Mouse (Mus musculus): ENCODE results near the gene Actr5. TPM values are rescaled to one million over a fixed set of nuclear protein-coding genes. Genes with fewer than 3 reads are reported as not detected.

The Actr5 gene
- polyA plus RNA-seq, 1 experiment from 2014 or later: 8.7 TPM

DNA sequence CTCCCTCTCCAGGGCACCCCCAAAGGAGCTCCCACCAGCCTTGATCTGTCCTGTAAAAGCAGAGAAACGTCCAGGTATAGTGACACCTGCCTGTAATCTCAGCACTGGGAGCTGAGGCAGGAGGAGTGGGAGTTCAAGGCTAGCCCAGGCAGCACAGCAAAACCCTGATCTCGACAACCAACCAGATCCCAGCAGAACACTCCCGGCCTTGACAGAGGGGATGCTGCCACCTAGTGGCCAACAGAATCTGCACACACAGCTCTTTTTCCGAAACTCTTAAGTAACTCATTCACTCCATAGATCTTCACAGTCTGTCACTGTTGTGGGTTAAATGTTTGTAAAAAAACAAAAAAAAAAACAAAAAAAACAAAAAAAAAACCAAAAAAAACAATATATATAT, 28.3 kb downstream of the Actr5 start:
- H3K4me3 ChIP-seq (replicated peaks): no peak overlapping the region
- no peaks in the 10 kb centered on the region for H3K9me3 ChIP-seq
- H3K9ac ChIP-seq: no peak overlapping the region
- no peaks in the 10 kb centered on the region for H3K27me3 ChIP-seq (replicated peaks)
- H3K4me1 ChIP-seq: 0 out of 2 replicates have a peak, but pooled peaks cover under 1% of the 10 kb centered on the region
- no peaks in the 10 kb centered on the region for H3K36me3 ChIP-seq
- ATAC-seq (ENCODE audit: insufficient read depth, low FRiP score, low read depth): no peak
- 8% methylated on average over 4 of the region's 4 CpGs for WGBS
- no peak overlapping the region for H3K27ac ChIP-seq
- H3K4me2 ChIP-seq: no peak overlapping the region

DNA sequence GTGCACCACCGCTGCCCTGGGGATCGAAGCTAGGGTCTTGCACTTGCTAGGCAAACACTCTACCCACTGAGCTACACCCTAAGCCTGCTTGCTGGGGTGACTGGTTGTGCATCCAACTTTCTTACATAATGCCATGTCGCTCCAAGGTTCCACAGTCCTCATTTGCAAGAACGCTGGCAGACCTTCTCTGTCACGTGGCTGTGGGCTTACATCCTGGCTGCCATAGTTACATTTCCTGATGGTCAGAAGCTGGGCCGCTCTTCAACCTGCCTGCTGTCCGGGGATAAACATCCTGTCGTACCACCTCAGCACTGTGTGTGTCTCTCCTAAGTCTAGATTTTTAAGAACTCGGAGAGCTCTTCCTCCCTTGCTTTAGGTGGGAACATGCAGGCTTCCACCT, 30.0 kb downstream of the Actr5 start:
- Histone ChIP-seq H3K9ac (no peak overlapping the region), H3K4me1 (0 out of 2 replicates have a peak, but pooled peaks cover 7% of the 10 kb centered on the region), H3K4me3 (replicated peaks) (no peak overlapping the region), H3K9me3 (no peaks in the 10 kb centered on the region), H3K27me3 (replicated peaks) (no peaks in the 10 kb centered on the region), H3K27ac (no peak overlapping the region), H3K4me2 (no peak overlapping the region), H3K36me3 (no peaks in the 10 kb centered on the region)
- no peak for ATAC-seq (ENCODE audit: insufficient read depth, low FRiP score, low read depth)
- 74% methylated on average over 9 of the region's 9 CpGs for WGBS

DNA sequence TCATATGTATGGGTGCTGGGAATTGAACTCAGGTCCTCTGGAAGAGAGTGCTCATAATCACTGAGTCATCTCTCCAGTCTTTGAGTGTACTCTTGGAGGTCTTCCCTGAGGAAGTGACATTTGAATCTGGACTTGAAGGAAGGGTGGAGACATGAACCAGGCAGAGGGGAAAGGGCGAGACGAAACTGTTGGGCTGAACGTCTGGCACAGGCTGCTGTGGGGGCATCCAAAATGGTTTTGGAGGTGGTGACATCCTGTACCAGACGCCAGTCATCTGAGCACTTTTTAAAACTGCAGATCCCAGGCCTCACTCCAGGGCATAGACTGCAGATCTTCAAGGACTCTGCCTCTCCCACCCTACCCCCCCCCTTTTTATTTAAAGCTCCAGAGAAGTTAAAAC, 31.1 kb downstream of the Actr5 start:
- H3K36me3 ChIP-seq: no peaks in the 10 kb centered on the region
- no peak for ATAC-seq (ENCODE audit: insufficient read depth, low FRiP score, low read depth)
- no peak overlapping the region for H3K27ac ChIP-seq
- no peak overlapping the region for H3K9ac ChIP-seq
- no peaks in the 10 kb centered on the region for H3K27me3 ChIP-seq (replicated peaks)
- H3K9me3 ChIP-seq: no peaks in the 10 kb centered on the region
- no peak overlapping the region for H3K4me3 ChIP-seq (replicated peaks)
- 77% methylated on average over 4 of the region's 4 CpGs for WGBS
- H3K4me1 ChIP-seq: 0 out of 2 replicates have a peak, but pooled peaks cover 7% of the 10 kb centered on the region
- H3K4me2 ChIP-seq: no peak overlapping the region

DNA sequence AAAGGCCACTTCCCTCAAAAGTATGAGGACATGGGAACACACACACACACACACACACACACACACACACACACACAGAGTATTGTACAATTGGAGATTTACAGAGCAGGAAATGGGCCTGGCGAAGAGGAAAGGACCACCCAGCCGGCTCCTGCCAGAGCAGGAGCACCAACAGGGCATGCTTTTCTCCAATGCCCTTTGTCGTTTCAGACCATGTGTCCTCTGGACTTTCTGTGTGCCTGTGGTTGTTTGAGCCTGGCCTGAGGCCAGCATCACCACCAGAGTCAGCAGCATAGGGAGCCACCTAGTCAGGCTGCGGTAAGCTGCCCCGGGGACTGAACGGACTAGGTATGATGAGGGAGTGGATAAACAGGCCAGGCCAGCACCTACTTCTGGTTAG, 34.1 kb downstream of the Actr5 start:
- Histone ChIP-seq H3K36me3 (no peaks in the 10 kb centered on the region), H3K27ac (peak overlapping the region; percentile 59; the same call in 1 of the 2 replicates), H3K27me3 (replicated peaks) (no peaks in the 10 kb centered on the region), H3K4me2 (no peak overlapping the region), H3K9me3 (no peaks in the 10 kb centered on the region), H3K4me3 (replicated peaks) (no peak overlapping the region), H3K9ac (no peak overlapping the region), H3K4me1 (0 out of 2 replicates have a peak, but pooled peaks cover 7% of the 10 kb centered on the region)
- WGBS: 29% methylated on average over 6 of the region's 6 CpGs
- ATAC-seq (ENCODE audit: insufficient read depth, low FRiP score, low read depth): peak; percentile 68; the same call in 1 of the 2 replicates

DNA sequence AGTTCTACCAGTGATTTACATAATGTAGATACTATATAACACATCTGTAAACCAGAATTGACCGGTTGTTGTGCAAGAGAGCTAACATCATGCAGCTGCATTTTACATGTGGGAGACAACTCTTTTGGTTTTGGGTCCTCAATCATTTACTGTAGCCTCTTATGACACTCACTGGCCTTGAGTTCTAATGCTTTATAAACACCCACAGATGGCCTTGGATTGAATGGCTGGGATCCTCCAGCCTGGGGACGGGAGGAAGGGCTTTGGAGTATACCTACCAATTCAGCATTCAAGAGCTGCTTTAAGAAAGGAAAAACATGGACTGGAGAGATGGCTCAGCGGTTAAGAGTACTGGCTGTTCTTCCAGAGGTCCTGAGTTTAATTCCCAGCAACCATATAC, 34.7 kb downstream of the Actr5 start:
- H3K36me3 ChIP-seq: no peaks in the 10 kb centered on the region
- no peak overlapping the region for H3K4me2 ChIP-seq
- 57% methylated on average over 3 of the region's 3 CpGs for WGBS
- H3K9ac ChIP-seq: no peak overlapping the region
- ATAC-seq (ENCODE audit: insufficient read depth, low FRiP score, low read depth): no peak
- H3K27ac ChIP-seq: no peak overlapping the region
- H3K9me3 ChIP-seq: no peaks in the 10 kb centered on the region
- H3K27me3 ChIP-seq (replicated peaks): no peaks in the 10 kb centered on the region
- H3K4me3 ChIP-seq (replicated peaks): no peak overlapping the region
- H3K4me1 ChIP-seq: 0 out of 2 replicates have a peak, but pooled peaks cover 7% of the 10 kb centered on the region

DNA sequence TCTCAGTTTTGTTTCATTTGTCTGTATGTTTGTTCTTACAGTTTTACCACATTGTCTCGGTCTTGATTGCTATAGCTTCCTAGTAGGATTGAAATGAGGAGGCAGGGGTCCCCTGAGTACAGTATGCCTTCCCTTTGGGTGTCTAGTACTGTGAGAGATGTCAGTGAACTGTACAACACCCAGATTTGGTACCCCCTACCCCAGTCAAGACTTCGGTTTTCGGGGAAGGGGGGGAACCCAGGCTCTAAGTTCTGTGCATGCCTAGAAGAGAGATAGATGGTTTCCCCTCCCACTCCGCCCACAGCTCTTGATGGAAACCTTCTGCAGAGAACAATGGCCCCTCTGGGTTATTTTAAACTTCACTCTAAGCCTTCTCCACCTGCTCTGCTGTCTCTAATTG, 40.4 kb downstream of the Actr5 start, which contains the start of gene Ppp1r16b:
Gene Ppp1r16b (plus strand): TSS at position 301 of the 400 bp plus-strand sequence.
- H3K27ac ChIP-seq: no peak within 1 kb of the TSS

DNA sequence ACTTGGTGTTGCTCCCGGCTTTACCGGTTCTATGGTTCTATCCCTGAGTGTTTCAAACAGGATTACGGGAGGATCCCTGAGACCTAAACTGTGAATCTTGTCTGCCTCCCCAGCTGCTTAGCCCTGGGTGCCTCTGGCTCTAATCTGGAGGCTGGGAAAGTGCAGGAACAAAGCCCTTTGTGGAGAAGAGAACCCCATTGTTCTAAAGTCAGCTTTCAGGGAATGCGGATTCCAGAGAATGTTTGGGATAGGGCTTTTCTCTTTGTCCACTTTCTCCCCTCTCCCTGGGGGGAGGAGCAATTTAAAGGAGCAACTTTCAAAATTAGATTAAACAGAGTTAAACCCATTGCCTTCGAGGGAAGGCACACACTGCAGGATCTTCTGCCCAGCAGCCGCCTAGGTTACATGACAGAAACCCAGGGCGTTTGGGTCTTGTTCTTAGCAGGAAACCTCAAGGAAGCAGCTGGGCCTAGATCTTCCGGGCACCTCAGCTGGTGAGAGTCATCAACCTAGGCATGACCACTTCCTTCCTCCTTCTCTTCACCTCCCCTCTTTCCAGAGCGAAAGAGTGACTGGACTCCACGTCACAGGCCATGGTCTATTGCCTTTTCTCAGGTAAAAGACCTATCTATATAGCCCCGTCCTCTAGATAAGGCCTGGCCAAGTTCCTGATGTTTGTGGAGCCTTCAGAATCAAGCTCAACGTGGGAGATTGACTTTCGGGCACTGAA, 41.5 kb downstream of the Actr5 start:
- Histone ChIP-seq H3K27me3 (replicated peaks) (peaks cover 46% of the 10 kb centered on the region), H3K4me1 (peaks cover 21% of the 10 kb centered on the region), H3K9me3 (no peaks in the 10 kb centered on the region), H3K36me3 (no peaks in the 10 kb centered on the region), H3K4me2 (no peak overlapping the region), H3K27ac (no peak overlapping the region), H3K9ac (no peak overlapping the region), H3K4me3 (replicated peaks) (no peak overlapping the region)
- 45% methylated on average over 13 of the region's 13 CpGs for WGBS
- no peak for ATAC-seq (ENCODE audit: insufficient read depth, low FRiP score, low read depth)

More for the DNA sequence above, 40.4 kb downstream of the Actr5 start, which contains the start of gene Ppp1r16b:
- Histone ChIP-seq H3K36me3 (no peaks in the 10 kb centered on the region), H3K4me2 (no peak within 1 kb of the TSS), H3K4me3 (replicated peaks) (no peak within 1 kb of the TSS), H3K27me3 (replicated peaks) (peaks cover 40% of the 10 kb centered on the region), H3K9ac (no peak within 1 kb of the TSS), H3K4me1 (peaks cover 21% of the 10 kb centered on the region), H3K9me3 (no peaks in the 10 kb centered on the region)
- 60% methylated on average over 4 of the region's 4 CpGs for WGBS
- no peak for ATAC-seq (ENCODE audit: insufficient read depth, low FRiP score, low read depth)

DNA sequence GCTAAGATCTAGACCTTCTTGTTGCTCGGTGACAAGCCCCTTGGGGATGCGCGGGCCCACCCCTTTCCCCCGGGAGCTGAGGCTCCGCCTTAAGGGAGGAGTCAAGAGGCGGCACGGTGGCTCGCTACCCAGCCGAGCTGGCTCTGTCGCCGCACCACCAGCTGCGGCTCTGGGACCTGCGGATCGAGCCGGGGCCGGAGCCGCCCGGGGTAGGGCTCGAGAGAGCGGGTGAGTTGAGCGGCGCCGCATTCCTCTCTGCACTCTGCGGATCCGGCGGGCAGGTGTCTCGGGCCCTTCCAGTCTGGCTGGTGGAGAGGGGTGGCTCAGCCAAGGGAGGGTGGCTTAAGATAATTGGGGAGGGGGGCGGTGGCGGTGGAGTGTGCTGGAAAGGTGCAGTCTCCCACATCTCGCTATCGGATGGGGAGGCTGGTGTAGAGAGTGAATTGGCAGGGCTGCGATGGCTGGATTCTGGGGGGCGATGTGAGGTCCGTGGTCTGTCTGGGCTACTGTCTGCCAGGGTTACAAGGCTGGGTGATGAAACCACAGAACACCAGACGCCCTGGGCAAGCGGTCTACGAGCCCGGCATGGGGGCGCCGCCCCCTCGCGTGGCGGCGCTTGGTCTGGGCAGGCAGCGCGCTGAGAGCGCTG, 42.5 kb downstream of the Actr5 start:
- Histone ChIP-seq H3K36me3 (no peaks in the 10 kb centered on the region), H3K27me3 (replicated peaks) (peaks cover 46% of the 10 kb centered on the region), H3K9ac (peak overlapping the region; percentile 10; the same call in 1 of the 2 replicates), H3K4me1 (peaks cover 21% of the 10 kb centered on the region), H3K4me3 (replicated peaks) (peak overlapping the region; percentile 44), H3K4me2 (peak overlapping the region; percentile 82), H3K9me3 (no peaks in the 10 kb centered on the region), H3K27ac (no peak overlapping the region)
- peak; percentile 33; the same call in 1 of the 2 replicates for ATAC-seq (ENCODE audit: insufficient read depth, low FRiP score, low read depth)
- WGBS: under 1% methylated on average over 47 of the region's 47 CpGs

DNA sequence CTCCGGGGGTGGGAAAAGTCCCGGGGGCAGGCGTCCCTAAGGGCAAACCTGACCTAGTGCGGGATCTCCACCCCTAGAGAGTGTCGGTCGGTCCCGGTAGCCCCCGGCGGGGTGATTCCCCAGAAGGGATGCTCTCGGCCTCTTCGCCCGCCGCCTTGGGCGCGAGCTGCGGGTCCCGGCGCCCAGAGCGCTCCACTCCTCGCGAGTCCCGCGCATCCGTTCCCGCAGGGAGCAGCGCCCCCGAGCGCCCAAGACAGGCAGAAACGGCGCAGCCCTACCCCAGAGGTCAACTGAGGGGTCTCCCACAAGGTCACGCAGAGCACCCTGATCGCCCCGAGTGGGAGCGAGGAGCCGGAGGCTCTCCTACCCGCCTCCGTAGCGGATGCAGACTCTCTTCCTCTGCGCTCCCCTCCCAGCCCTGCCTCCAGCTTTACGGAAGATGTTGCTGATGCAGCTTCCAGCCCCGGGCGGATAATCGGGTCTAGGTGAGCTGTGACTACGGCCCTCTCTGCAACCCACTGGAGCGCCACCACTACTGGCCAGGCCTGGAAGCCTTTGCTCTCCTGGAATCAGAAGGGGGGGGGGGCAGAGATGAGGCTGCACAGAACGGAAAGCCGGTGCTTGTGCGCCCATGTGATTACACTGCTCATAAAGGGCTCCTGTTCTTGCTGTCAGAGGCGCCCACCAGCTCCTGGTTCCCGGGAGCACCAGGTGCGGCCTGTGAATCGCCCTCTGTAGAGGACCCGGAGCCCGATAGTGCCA, 43.2 kb downstream of the Actr5 start:
- H3K4me2 ChIP-seq: peak overlapping the region; percentile 82
- no peaks in the 10 kb centered on the region for H3K9me3 ChIP-seq
- H3K9ac ChIP-seq: peak overlapping the region; percentile 10; the same call in 1 of the 2 replicates
- no peaks in the 10 kb centered on the region for H3K36me3 ChIP-seq
- peak overlapping the region; percentile 44 for H3K4me3 ChIP-seq (replicated peaks)
- H3K27ac ChIP-seq: no peak overlapping the region
- H3K27me3 ChIP-seq (replicated peaks): peaks cover 46% of the 10 kb centered on the region
- ATAC-seq (ENCODE audit: insufficient read depth, low FRiP score, low read depth): 0 out of 2 replicates have a peak, but pooled peaks have one; percentile 30
- H3K4me1 ChIP-seq: peaks cover 21% of the 10 kb centered on the region
- under 1% methylated on average over 53 of the region's 54 CpGs for WGBS

DNA sequence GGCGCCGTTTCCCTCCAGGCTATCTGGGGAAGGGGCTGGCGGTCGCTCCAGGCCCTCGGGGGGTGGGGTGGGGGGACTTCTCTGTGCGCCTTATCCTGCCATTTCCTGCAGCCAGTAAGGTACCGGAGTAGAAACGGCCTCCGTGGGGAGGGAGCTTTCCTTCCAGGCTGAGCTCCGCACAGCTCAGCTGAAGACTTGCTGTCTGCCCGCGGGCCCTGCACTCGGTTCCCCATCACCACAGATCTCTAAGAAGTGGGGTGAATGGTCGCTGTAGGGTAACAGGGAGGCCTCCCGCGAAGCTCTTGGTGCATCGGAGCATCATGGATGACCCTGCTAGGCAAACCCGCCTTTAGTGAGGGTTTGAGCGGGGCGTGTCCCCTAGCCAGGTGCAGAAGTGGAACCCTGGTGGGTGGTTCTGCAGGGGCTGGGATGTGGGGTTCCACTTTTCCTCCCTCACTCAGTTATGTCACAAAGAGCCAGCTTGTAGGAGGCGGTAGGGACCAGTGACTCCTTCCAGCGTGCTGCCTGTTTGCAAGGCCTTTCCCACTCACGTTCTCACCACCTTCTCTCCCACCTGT, 43.8 kb downstream of the Actr5 start:
- Histone ChIP-seq H3K9me3 (no peaks in the 10 kb centered on the region), H3K4me2 (peak overlapping the region; percentile 82), H3K4me3 (replicated peaks) (peak overlapping the region; percentile 44), H3K9ac (no peak overlapping the region), H3K4me1 (peaks cover 21% of the 10 kb centered on the region), H3K27me3 (replicated peaks) (peaks cover 46% of the 10 kb centered on the region), H3K36me3 (no peaks in the 10 kb centered on the region), H3K27ac (no peak overlapping the region)
- WGBS: 13% methylated on average over 23 of the region's 23 CpGs
- no peak for ATAC-seq (ENCODE audit: insufficient read depth, low FRiP score, low read depth)
